Mouse (Mus musculus): ENCODE measurements around the gene Tenm3. TPM values are rescaled to one million over a fixed set of nuclear protein-coding genes. Genes with fewer than 3 reads are reported as not detected.

Gene Tenm3
- polyA plus RNA-seq, 2 experiments, result 38.0 to 48.1 TPM

DNA sequence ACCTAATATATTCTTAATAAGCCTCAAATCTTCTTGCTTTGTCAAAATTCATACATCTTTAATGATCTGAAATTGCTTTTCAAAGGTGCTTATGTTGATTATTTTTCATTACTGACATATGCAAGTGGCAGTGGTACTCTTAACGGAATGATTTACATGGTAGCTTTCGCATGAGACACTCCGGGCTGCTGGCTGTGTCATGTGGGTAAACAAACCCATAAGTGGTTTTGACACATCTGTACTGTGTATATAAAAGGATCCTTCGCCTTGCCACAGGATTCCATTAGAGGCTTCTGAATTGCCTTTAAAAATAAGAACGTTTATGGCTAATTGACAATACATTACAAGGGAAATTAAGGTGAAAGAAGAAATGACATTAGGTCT, 529.8 kb downstream of the Tenm3 start:
- H3K4me1 ChIP-seq (ENCODE audit: control insufficient read depth, insufficient read depth, low read length), result peaks cover 18% of the 10 kb centered on the region
- H3K36me3 ChIP-seq (ENCODE audit: control insufficient read depth, insufficient read depth, low read length), result peaks cover 4% of the 10 kb centered on the region; the same call in 1 of the 2 replicates
- H3K27me3 ChIP-seq (ENCODE audit: control insufficient read depth, insufficient read depth, low read length), result no peaks in the 10 kb centered on the region
- ATAC-seq (ENCODE audit: low FRiP score, low read depth) (no peak), DNase-seq (ENCODE audit: low spot score) (no peak)
- no peak overlapping the region for H3K9ac ChIP-seq (ENCODE audit: low read depth, low read length, severe bottlenecking)
- H3K4me3 ChIP-seq (replicated peaks; ENCODE audit: low read length), result no peak overlapping the region
- WGBS, result 56% methylated on average over 5 of the region's 5 CpGs
- H3K27ac ChIP-seq (replicated peaks; ENCODE audit: low read depth, low read length), result no peak overlapping the region
- TF ChIP-seq POLR2A (IDR thresholded peaks at IDR 0.05; ENCODE audit: borderline replicate concordance, extremely low read depth, insufficient read depth, insufficient read length), result no peak
- H3K9me3 ChIP-seq (ENCODE audit: control insufficient read depth, low read length), result no peaks in the 10 kb centered on the region
- H3K4me2 ChIP-seq (replicated peaks; ENCODE audit: low read depth, low read length, severe bottlenecking), result no peak overlapping the region

DNA sequence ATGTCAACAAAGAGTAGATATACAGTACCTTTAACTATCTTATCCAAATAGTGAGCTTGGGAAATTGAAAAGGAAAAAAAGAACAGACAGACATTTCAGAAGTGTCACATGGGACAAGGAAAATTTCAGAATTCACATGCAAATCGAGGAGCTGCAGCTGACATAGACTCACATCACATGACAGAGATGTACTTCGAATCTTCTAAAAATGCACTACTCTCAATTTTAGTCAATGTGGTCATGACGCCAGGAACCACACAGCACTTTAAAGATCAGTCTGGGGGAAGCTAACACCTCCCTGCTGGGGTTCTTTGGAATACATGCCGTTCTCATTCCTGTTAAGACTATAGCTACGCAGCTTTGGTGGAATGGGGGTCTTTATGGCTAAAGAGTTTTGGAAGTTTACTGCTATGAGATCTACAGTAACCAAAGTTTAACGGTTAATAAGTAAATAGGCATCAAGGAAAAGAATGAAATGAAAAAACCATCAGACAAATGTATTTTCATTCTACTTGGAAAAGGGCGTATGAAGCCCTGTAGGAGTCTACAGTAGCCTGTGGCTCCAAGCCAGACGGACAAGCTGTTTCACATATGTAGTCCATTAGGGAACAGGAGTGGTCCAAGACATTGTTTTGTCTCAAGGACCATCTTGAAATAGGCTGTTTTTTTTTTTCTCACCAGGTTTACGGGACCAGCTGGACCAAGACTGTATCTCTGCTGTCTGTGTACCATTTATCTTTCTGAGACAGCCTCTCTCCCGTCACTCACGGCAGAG, 530.4 kb downstream of the Tenm3 start:
- ATAC-seq (ENCODE audit: low FRiP score, low read depth) (no peak), DNase-seq (ENCODE audit: low spot score) (peak; percentile 75)
- peaks cover 19% of the 10 kb centered on the region for H3K4me1 ChIP-seq (ENCODE audit: control insufficient read depth, insufficient read depth, low read length)
- H3K9ac ChIP-seq (ENCODE audit: low read depth, low read length, severe bottlenecking), result no peak overlapping the region
- H3K36me3 ChIP-seq (ENCODE audit: control insufficient read depth, insufficient read depth, low read length), result peaks cover 4% of the 10 kb centered on the region; the same call in 1 of the 2 replicates
- H3K27me3 ChIP-seq (ENCODE audit: control insufficient read depth, insufficient read depth, low read length), result no peaks in the 10 kb centered on the region
- H3K9me3 ChIP-seq (ENCODE audit: control insufficient read depth, low read length), result no peaks in the 10 kb centered on the region
- no peak overlapping the region for H3K4me3 ChIP-seq (replicated peaks; ENCODE audit: low read length)
- no peak for TF ChIP-seq POLR2A (IDR thresholded peaks at IDR 0.05; ENCODE audit: borderline replicate concordance, extremely low read depth, insufficient read depth, insufficient read length)
- H3K27ac ChIP-seq (replicated peaks; ENCODE audit: low read depth, low read length), result no peak overlapping the region
- no peak overlapping the region for H3K4me2 ChIP-seq (replicated peaks; ENCODE audit: low read depth, low read length, severe bottlenecking)
- WGBS, result 45% methylated on average over 11 of the region's 11 CpGs

DNA sequence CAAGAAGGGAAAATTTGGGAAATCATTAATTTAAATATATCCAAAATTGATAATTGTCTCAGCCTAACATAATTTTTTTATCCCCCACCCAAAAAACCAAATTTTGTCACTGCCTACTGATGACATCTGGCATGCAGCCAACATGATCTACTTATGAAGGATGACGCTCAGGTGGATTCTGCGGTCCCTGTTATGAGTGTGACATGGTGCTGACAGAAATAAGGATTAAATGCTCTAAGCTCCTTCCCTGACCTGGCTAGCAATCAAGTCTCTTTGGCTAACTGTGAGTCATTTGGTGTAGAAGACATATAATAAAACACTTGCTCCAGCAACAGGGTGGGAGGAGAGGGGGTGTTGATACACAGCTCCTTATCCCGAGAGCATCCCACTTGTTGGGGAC, 532.0 kb downstream of the Tenm3 start:
- Histone ChIP-seq H3K27me3 (ENCODE audit: control insufficient read depth, insufficient read depth, low read length) (no peaks in the 10 kb centered on the region), H3K4me3 (replicated peaks; ENCODE audit: low read length) (no peak overlapping the region), H3K9ac (ENCODE audit: low read depth, low read length, severe bottlenecking) (no peak overlapping the region), H3K36me3 (ENCODE audit: control insufficient read depth, insufficient read depth, low read length) (peaks cover 9% of the 10 kb centered on the region; the same call in 1 of the 2 replicates), H3K27ac (replicated peaks; ENCODE audit: low read depth, low read length) (no peak overlapping the region), H3K4me2 (replicated peaks; ENCODE audit: low read depth, low read length, severe bottlenecking) (no peak overlapping the region), H3K4me1 (ENCODE audit: control insufficient read depth, insufficient read depth, low read length) (peaks cover 19% of the 10 kb centered on the region), H3K9me3 (ENCODE audit: control insufficient read depth, low read length) (no peaks in the 10 kb centered on the region)
- no peak for TF ChIP-seq POLR2A (IDR thresholded peaks at IDR 0.05; ENCODE audit: borderline replicate concordance, extremely low read depth, insufficient read depth, insufficient read length)
- no peak for ATAC-seq (ENCODE audit: low FRiP score, low read depth)
- DNase-seq (ENCODE audit: low spot score), result no peak
- 77% methylated on average over 3 of the region's 3 CpGs for WGBS

DNA sequence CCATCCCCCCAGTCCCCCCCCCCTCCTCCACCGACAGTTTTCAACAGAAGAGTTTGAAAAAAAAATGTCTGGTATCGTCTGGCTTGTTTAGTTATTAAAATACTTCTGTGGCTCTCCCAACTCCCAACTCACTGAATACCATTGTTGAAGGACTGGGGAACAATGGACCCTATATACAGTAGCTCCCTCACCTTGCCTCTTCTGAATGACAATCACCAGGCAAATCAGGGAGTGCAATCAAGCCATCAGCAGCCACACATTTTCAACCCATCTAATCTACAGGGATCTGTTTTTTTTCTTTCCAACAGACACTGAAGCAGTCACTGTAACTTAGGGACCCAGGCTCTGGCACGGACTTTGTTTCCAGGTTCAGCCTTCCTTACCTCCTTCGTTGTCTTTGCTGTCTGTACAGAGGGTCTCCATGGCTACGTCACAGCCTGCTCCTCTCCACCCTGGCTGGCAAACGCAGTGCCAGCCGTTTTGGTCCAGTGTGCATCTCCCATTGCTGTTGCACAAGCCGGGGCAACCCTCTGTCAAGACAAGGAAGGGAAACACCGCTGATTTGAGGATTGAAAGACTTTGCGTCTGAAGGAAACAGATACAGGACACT, 533.4 kb downstream of the Tenm3 start:
- Histone ChIP-seq H3K4me1 (ENCODE audit: control insufficient read depth, insufficient read depth, low read length) (peaks cover 19% of the 10 kb centered on the region), H3K27me3 (ENCODE audit: control insufficient read depth, insufficient read depth, low read length) (no peaks in the 10 kb centered on the region), H3K9me3 (ENCODE audit: control insufficient read depth, low read length) (no peaks in the 10 kb centered on the region), H3K36me3 (ENCODE audit: control insufficient read depth, insufficient read depth, low read length) (0 out of 2 replicates have a peak, but pooled peaks cover 5% of the 10 kb centered on the region), H3K27ac (replicated peaks; ENCODE audit: low read depth, low read length) (no peak overlapping the region), H3K4me3 (replicated peaks; ENCODE audit: low read length) (no peak overlapping the region), H3K9ac (ENCODE audit: low read depth, low read length, severe bottlenecking) (no peak overlapping the region), H3K4me2 (replicated peaks; ENCODE audit: low read depth, low read length, severe bottlenecking) (no peak overlapping the region)
- TF ChIP-seq POLR2A (IDR thresholded peaks at IDR 0.05; ENCODE audit: borderline replicate concordance, extremely low read depth, insufficient read depth, insufficient read length), result no peak
- DNase-seq (ENCODE audit: low spot score) (no peak), ATAC-seq (ENCODE audit: low FRiP score, low read depth) (no peak)
- 69% methylated on average over 10 of the region's 10 CpGs for WGBS

DNA sequence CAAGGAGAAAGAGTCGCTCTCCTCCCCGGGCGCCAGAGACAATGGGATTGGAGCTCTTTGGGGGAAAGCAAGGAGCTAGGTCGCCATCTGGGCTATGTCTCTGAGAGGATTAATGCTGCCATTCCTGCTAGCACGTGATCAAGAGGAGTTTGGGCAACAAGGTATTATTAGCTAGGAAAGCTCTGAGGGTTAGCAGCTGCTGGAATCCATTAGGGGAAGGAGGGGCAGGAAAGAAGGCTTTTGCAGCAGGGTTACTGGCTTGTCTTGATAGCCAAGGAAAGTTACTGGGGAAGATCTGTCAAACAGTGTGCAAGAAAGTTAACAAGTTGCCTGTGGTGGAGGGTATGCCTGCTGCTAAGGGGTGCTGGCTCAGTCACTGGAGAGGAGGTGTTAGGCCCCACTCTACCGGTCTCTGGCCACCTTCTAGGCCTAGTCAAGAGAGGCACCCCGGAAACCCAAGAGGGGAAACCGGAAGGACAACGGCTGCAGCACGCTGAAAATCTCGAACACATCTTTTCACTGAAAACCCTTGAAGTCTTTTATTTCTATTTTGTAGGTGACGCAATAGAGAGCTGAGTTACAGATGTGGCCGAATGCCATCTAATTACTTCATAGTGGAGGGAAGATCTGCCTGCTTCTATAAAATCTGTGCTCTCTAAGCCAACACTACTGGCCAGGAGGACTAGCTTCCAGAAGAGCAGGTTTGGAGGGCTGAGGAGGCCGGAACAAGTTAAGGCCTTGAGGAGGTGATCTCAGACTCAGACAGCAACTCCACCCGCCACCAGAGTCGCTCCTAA, 534.4 kb downstream of the Tenm3 start:
- H3K36me3 ChIP-seq (ENCODE audit: control insufficient read depth, insufficient read depth, low read length), result 0 out of 2 replicates have a peak, but pooled peaks cover 5% of the 10 kb centered on the region
- ATAC-seq (ENCODE audit: low FRiP score, low read depth) (peak; percentile 69), DNase-seq (ENCODE audit: low spot score) (peak; percentile 59)
- H3K4me3 ChIP-seq (replicated peaks; ENCODE audit: low read length), result no peak overlapping the region
- H3K9ac ChIP-seq (ENCODE audit: low read depth, low read length, severe bottlenecking), result no peak overlapping the region
- H3K27me3 ChIP-seq (ENCODE audit: control insufficient read depth, insufficient read depth, low read length), result no peaks in the 10 kb centered on the region
- 27% methylated on average over 16 of the region's 16 CpGs for WGBS
- no peak for TF ChIP-seq POLR2A (IDR thresholded peaks at IDR 0.05; ENCODE audit: borderline replicate concordance, extremely low read depth, insufficient read depth, insufficient read length)
- H3K4me1 ChIP-seq (ENCODE audit: control insufficient read depth, insufficient read depth, low read length), result peaks cover 19% of the 10 kb centered on the region
- H3K27ac ChIP-seq (replicated peaks; ENCODE audit: low read depth, low read length), result 0 out of 2 replicates have a peak overlapping the region, but pooled peaks have one; percentile 39
- H3K9me3 ChIP-seq (ENCODE audit: control insufficient read depth, low read length), result no peaks in the 10 kb centered on the region
- H3K4me2 ChIP-seq (replicated peaks; ENCODE audit: low read depth, low read length, severe bottlenecking), result no peak overlapping the region
